Mouse (Mus musculus): ENCODE data around the gene Ip6k2.
A peak's percentile ranks its signal among the peaks of the same experiment; 100 is the strongest.

The Ip6k2 gene

GRCm38 (mm10) chr9:108782836-108783547, 604 bp upstream of the Ip6k2 start:
- peak; percentile 32 for DNase-seq (ENCODE audit: low read depth, low spot score)

- DNase-seq (ENCODE audit: low read depth, low spot score): no peak
Observed at GRCm38 (mm10) chr9:108785416-108785815, 1.8 kb downstream of the Ip6k2 start.

GRCm38 (mm10) chr9:108786494-108786893, 2.9 kb downstream of the Ip6k2 start:
- DNase-seq (ENCODE audit: low read depth, low spot score): no peak

- DNase-seq (ENCODE audit: low read depth, low spot score): no peak
Observed at GRCm38 (mm10) chr9:108787080-108787479, 3.5 kb downstream of the Ip6k2 start.

- DNase-seq (ENCODE audit: low read depth, low spot score): no peak
Observed at GRCm38 (mm10) chr9:108788713-108789112, 5.1 kb downstream of the Ip6k2 start.

- no peak for DNase-seq (ENCODE audit: low read depth, low spot score)
Observed at GRCm38 (mm10) chr9:108792307-108792706, 8.7 kb downstream of the Ip6k2 start.

GRCm38 (mm10) chr9:108792730-108793129, 9.1 kb downstream of the Ip6k2 start:
- no peak for DNase-seq (ENCODE audit: low read depth, low spot score)

GRCm38 (mm10) chr9:108795281-108795680, 11.7 kb downstream of the Ip6k2 start:
- DNase-seq (ENCODE audit: low read depth, low spot score): no peak

- no peak for DNase-seq (ENCODE audit: low read depth, low spot score)
Observed at GRCm38 (mm10) chr9:108795762-108796161, 12.2 kb downstream of the Ip6k2 start.

- no peak for DNase-seq (ENCODE audit: low read depth, low spot score)
Observed at GRCm38 (mm10) chr9:108796351-108796981, 12.9 kb downstream of the Ip6k2 start.

GRCm38 (mm10) chr9:108797477-108797876, 13.9 kb downstream of the Ip6k2 start:
- no peak for DNase-seq (ENCODE audit: low read depth, low spot score)

- DNase-seq (ENCODE audit: low read depth, low spot score): no peak
Observed at GRCm38 (mm10) chr9:108798508-108799075, 15.0 kb downstream of the Ip6k2 start.

- no peak for DNase-seq (ENCODE audit: low read depth, low spot score)
Observed at GRCm38 (mm10) chr9:108799564-108799963, 16.0 kb downstream of the Ip6k2 start.

GRCm38 (mm10) chr9:108805768-108806167, 22.2 kb downstream of the Ip6k2 start:
- DNase-seq (ENCODE audit: low read depth, low spot score): no peak

- no peak for DNase-seq (ENCODE audit: low read depth, low spot score)
Observed at GRCm38 (mm10) chr9:108806379-108806778, 22.8 kb downstream of the Ip6k2 start.

GRCm38 (mm10) chr9:108806831-108807230, 23.2 kb downstream of the Ip6k2 start:
- no peak for DNase-seq (ENCODE audit: low read depth, low spot score)

- DNase-seq (ENCODE audit: low read depth, low spot score): no peak
Observed at GRCm38 (mm10) chr9:108807674-108808073, 24.1 kb downstream of the Ip6k2 start.

- DNase-seq (ENCODE audit: low read depth, low spot score): peak; percentile 75
Observed at GRCm38 (mm10) chr9:108808163-108808665, 24.6 kb downstream of the Ip6k2 start, which contains the start of gene Nckipsd. TSS of gene Nckipsd (plus strand) at chr9:108808368.

- DNase-seq (ENCODE audit: low read depth, low spot score): no peak
Observed at GRCm38 (mm10) chr9:108809188-108809587, 25.6 kb downstream of the Ip6k2 start.

GRCm38 (mm10) chr9:108809723-108810122, 26.1 kb downstream of the Ip6k2 start:
- DNase-seq (ENCODE audit: low read depth, low spot score): no peak

- no peak for DNase-seq (ENCODE audit: low read depth, low spot score)
Observed at GRCm38 (mm10) chr9:108810516-108810915, 26.9 kb downstream of the Ip6k2 start.

GRCm38 (mm10) chr9:108815557-108815956, 32.0 kb downstream of the Ip6k2 start:
- no peak for DNase-seq (ENCODE audit: low read depth, low spot score)

GRCm38 (mm10) chr9:108819495-108819894, 35.9 kb downstream of the Ip6k2 start:
- DNase-seq (ENCODE audit: low read depth, low spot score): no peak

Measured in brain, embryonic 18.5 days (tissue).